Mouse (Mus musculus) thymus, adult 18-20 months (tissue): ENCODE results near the gene Adamts6.

Source experiments
- DNase-seq, 2 experiments: peaks; one replicate each; pipeline ENCODE4 v3.0.0; 2022; ENCODE audit warnings: mixed read lengths in 2 of 2

Adamts6 gene

GRCm38 (mm10) chr13:104517638-104518311, 230.1 kb downstream of the Adamts6 start:
- DNase-seq = no peak

- DNase-seq = no peak
Observed at GRCm38 (mm10) chr13:104518312-104519005, 230.8 kb downstream of the Adamts6 start.

- no peak for DNase-seq
Observed at GRCm38 (mm10) chr13:104519006-104519695, 231.5 kb downstream of the Adamts6 start.

- no peak for DNase-seq
Observed at GRCm38 (mm10) chr13:104519981-104520380, 232.3 kb downstream of the Adamts6 start.

DNA sequence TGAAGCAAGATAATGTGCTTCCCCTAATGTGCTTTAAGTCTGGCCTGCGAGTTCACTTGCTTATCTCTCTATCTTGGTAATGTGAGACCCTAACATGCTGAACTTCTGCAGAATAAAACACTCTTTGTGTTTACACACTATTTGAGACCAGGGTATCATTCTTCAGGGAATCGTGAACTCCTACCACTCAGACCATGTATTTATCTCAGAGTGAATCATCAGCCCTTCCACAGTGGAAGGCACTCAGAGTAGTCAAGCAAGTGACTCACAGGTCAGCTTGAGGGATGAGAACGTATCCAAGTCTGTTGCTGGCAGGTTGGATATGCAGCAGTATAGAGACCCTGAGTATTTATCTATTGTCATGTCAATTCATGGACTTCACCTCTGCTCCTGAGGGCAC, 232.8 kb downstream of the Adamts6 start:
- DNase-seq = no peak

- DNase-seq = no peak
Observed at GRCm38 (mm10) chr13:104521532-104521931, 233.9 kb downstream of the Adamts6 start.

GRCm38 (mm10) chr13:104525656-104526055, 238.0 kb downstream of the Adamts6 start:
- no peak for DNase-seq

DNA sequence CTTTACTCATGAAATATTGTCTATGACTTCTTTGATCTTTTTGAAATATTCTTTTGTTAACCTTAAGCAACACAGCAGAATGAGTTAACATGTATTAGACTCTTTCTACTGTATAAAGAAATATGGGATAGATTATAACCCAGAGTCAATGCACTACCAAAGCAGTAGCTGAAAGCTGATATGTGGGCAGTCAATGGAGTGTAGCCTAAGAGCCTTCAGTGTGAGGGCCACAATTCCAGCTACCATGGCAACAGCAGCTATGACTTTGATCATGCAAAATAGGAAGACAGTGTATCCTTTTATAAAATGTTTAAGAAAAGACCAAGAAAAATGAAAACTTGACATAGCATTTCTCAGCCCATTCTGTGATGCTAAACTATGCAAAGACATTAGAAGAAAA, 241.6 kb downstream of the Adamts6 start:
- no peak for DNase-seq

DNA sequence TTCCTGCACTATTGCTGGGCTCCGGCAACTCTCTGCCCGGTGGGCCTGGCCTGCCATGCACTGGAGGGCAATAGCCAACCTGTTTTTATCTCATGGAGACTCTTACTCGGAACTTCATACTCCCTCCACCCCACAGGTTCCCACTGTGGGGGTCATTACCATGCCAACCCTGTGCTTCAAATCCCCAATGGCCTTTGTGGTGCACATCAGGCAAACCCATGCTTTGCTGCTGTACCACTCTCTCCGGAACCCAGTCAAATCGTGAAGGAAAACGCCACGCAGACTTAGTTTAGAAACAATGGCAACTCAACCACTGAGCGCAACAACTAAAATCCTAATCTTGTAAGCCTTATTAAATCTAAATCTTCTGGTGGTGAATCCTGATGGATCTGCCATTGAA, 244.2 kb downstream of the Adamts6 start:
- no peak for DNase-seq

- DNase-seq = no peak
Observed at GRCm38 (mm10) chr13:104532723-104533122, 245.1 kb downstream of the Adamts6 start.

DNA sequence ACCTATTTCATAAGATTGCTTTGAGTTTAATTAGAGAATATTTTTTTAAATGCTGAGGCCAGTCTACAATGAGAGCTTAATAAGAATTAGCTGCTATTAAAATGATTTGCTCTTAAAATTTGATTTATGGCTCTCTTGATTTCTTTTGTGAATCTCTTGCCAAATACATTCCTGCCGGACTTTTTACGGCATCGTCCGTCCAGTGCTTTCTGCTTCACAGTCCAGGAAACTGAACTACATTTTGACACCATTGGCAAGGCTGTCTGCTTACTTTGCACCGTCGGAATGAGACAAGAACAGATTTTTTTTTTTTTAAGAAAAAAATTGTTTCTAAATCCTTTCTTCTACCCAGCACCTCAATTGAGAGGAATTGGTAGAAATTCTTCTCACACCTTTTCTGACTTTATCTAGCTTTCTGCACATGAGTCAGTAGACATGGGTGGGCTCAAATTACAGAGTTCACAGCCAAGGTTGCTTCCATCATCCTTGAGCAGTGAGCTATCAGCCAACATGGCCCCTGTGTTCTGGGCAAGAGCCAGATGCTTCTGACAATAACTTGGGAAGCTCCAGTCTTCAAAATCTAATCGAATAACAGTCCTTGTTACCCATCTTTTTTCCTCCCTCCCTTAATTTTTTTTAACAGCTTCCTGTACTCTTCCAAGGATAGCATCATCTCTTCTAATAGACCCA, 246.3 kb downstream of the Adamts6 start:
- DNase-seq = no peak

- DNase-seq = no peak
Observed at GRCm38 (mm10) chr13:104540861-104541398, 253.3 kb downstream of the Adamts6 start.

DNA sequence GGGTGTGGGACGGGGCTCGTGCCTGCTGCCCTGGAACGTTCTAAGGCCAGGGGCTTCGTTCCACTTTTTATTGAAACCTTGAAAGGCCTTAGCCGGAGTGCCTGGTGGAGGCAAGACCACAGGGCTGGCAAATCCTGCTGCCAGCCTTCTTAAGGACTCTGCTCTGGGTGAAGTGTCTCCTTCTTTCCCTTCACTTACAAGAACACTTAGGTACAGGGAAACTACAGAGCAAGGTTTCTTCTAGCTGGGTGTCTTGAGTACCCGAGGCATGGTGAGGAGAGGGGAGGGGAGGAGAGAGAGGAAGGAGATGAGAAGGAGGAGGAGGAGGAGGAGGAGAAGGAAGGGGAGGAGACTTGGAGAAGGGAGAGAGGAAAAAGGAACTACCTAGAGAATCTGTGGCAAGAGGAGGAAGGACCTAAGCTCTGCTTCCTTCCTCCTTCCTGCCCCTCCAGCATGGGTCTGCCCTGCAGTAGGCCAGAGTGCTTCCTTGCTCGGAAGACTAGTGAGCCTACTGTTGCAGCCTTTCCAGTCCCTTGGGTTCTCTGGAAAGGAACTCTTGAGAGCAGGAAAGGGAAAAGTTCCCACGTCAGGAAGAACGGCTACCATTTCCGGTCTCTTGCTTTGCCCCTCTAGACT, 254.6 kb downstream of the Adamts6 start:
- no peak for DNase-seq

DNA sequence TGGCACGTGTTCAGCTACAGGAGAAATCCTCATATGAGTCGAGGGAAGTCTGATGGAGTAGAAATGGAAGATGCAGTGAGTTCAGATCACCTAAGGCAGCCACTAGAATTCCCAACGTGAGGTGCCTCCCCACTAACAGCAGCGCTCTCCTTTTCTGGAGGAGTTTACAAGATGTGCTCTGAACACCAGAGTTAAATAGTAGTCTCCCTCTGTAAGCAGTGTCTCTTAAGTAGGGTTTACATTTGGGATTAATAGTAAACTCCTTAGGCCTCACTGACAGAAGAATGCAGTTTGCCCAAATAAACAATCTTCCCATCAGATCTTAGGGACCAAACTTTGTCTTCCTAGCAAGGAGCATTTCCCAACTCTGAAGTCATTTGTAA, 255.1 kb downstream of the Adamts6 start:
- DNase-seq = no peak
